13 mouse cellular contexts compared by ENCODE assay signal in the genomic region with DNA sequence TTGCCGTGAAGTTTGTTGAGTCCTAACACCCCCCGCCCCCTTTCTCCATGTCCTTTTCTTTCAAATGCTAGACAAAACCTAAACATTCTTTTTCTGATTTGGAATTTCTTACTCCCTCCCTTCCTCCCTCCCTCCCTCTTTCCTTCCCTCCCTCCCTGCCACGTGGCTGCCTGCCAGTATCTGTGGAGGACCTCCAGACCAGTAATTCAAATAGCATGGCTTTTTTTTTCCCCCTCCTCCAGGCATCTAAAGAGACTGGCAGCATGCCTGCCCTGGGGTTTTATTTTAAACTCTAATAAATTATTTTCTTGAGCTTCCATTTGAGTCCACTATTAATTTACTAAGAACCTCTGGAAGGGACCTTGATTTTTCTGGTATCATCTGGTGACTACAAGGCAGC. TPM values are rescaled to one million over a fixed set of nuclear protein-coding genes. Genes with fewer than 3 reads are reported as not detected.
DNase-seq lines count a peak whose midpoint lies in the region; ATAC-seq and TF ChIP-seq lines count a peak whose summit lies in the region.
"Had no signal": no experiment of that assay in that cellular context is flagged by ENCODE, and none has a peak within 500 bp of the region (broad histone marks: within the 10 kb centered on the region; RNA-seq: fewer than 3 reads in every experiment).

No protein-coding gene starts in this region.

- H3K36me3 ChIP-seq in forebrain, embryonic 14.5 days (ENCODE audit: control insufficient read depth, insufficient read depth, low read length) = no peaks in the 10 kb centered on the region
- no peaks in the 10 kb centered on the region for H3K36me3 ChIP-seq in forebrain, embryonic 15.5 days
- no peaks in the 10 kb centered on the region for H3K36me3 ChIP-seq in kidney, embryonic 14.5 days (ENCODE audit: control insufficient read depth, insufficient read depth, low read length)
- H3K36me3 ChIP-seq: stomach, embryonic 15.5 days had no signal

- H3K9me3 ChIP-seq in forebrain, embryonic 14.5 days (replicated peaks; ENCODE audit: control insufficient read depth, low read length) = no peaks in the 10 kb centered on the region
- H3K9me3 ChIP-seq in forebrain, embryonic 15.5 days = no peaks in the 10 kb centered on the region
- H3K9me3 ChIP-seq in kidney, embryonic 14.5 days (ENCODE audit: control insufficient read depth, low read length) = no peaks in the 10 kb centered on the region
- H3K9me3 ChIP-seq: stomach, embryonic 15.5 days had no signal

- no peaks in the 10 kb centered on the region for H3K27me3 ChIP-seq in forebrain, embryonic 14.5 days (replicated peaks; ENCODE audit: control insufficient read depth, insufficient read depth, low read length)
- H3K27me3 ChIP-seq in forebrain, embryonic 15.5 days = no peaks in the 10 kb centered on the region
- H3K27me3 ChIP-seq in kidney, embryonic 14.5 days (ENCODE audit: control insufficient read depth, insufficient read depth, low read length) = no peaks in the 10 kb centered on the region
- H3K27me3 ChIP-seq: stomach, embryonic 15.5 days had no signal

- H3K4me2 ChIP-seq in forebrain, embryonic 14.5 days (ENCODE audit: low read length) = no peak overlapping the region
- no peak overlapping the region for H3K4me2 ChIP-seq in forebrain, embryonic 15.5 days (replicated peaks)
- no peak overlapping the region for H3K4me2 ChIP-seq in kidney, embryonic 14.5 days (replicated peaks; ENCODE audit: low read depth, low read length)
- H3K4me2 ChIP-seq: stomach, embryonic 15.5 days had no signal

- TF ChIP-seq POLR2A in lung, adult 2 months (IDR thresholded peaks at IDR 0.05; ENCODE audit: borderline replicate concordance, extremely low read depth, low read depth, low read length) = no peak

- no peak overlapping the region for H3K27ac ChIP-seq in forebrain, embryonic 14.5 days (ENCODE audit: low read depth, low read length)
- no peak overlapping the region for H3K27ac ChIP-seq in forebrain, embryonic 15.5 days (replicated peaks)
- H3K27ac ChIP-seq in kidney, embryonic 14.5 days (ENCODE audit: low read depth, low read length) = no peak overlapping the region
- H3K27ac ChIP-seq: stomach, embryonic 15.5 days had no signal

- TF ChIP-seq CTCF in lung, adult 2 months (IDR thresholded peaks at IDR 0.05; ENCODE audit: insufficient read depth, low read length) = no peak

- no peak overlapping the region for H3K9ac ChIP-seq in forebrain, embryonic 14.5 days (ENCODE audit: low read length)
- no peak overlapping the region for H3K9ac ChIP-seq in forebrain, embryonic 15.5 days (replicated peaks)
- no peak overlapping the region for H3K9ac ChIP-seq in kidney, embryonic 14.5 days (ENCODE audit: low read depth, low read length)
- H3K9ac ChIP-seq: stomach, embryonic 15.5 days had no signal

- DNase-seq in forebrain, embryonic 14.5 days (ENCODE audit: low spot score) = peak; percentile 67
- DNase-seq in lung, adult 18-20 months = peak; percentile 25 to 35
- no peak for DNase-seq in lung, adult 2 months
- DNase-seq in lung, postnatal 36 days = peak; percentile 34
- DNase-seq in layer of hippocampus, postnatal 10 days (ENCODE audit: low spot score in 2 of 2) = no peak
- DNase-seq in frontal cortex, postnatal 36 days (ENCODE audit: low spot score in 2 of 2) = no peak
- DNase-seq: layer of hippocampus, adult 9-11 months had no signal

- 42% methylated on average over 3 of the region's 3 CpGs for WGBS in forebrain, embryonic 14.5 days
- WGBS in forebrain, embryonic 15.5 days = 36% methylated on average over 3 of the region's 3 CpGs
- WGBS in lung, adult 2 months = 29% methylated on average over 3 of the region's 3 CpGs
- 44% methylated on average over 3 of the region's 3 CpGs for WGBS in kidney, embryonic 14.5 days

- no peak overlapping the region for H3K4me3 ChIP-seq in forebrain, embryonic 14.5 days (ENCODE audit: low read depth, low read length)
- no peak overlapping the region for H3K4me3 ChIP-seq in forebrain, embryonic 15.5 days
- no peak overlapping the region for H3K4me3 ChIP-seq in lung, adult 2 months (replicated peaks; ENCODE audit: extremely low read depth, low read depth, low read length)
- H3K4me3 ChIP-seq in kidney, embryonic 14.5 days (ENCODE audit: low read length) = no peak overlapping the region
- H3K4me3 ChIP-seq: stomach, embryonic 15.5 days had no signal

- no peaks in the 10 kb centered on the region for H3K4me1 ChIP-seq in forebrain, embryonic 14.5 days (ENCODE audit: control insufficient read depth, insufficient read depth, low read length)
- no peaks in the 10 kb centered on the region for H3K4me1 ChIP-seq in forebrain, embryonic 15.5 days
- H3K4me1 ChIP-seq in lung, adult 2 months (ENCODE audit: control insufficient read depth, insufficient read depth, low read length) = no peaks in the 10 kb centered on the region
- no peaks in the 10 kb centered on the region for H3K4me1 ChIP-seq in kidney, embryonic 14.5 days (ENCODE audit: control insufficient read depth, insufficient read depth, low read length)
- H3K4me1 ChIP-seq: stomach, embryonic 15.5 days had no signal

- ATAC-seq in forebrain, embryonic 14.5 days = no peak
- ATAC-seq in forebrain, embryonic 15.5 days (replicated peaks) = no peak
- ATAC-seq in kidney, embryonic 14.5 days (ENCODE audit: low FRiP score, low TSS enrichment) = peak; percentile 63; the same call in 1 of the 2 replicates
- ATAC-seq: activated CD4-positive, CD25-positive, alpha-beta regulatory T cell, adult 4 months had no signal

RNA-seq across cellular contexts. Expression of gene Tm4sf4, which starts 20.6 kb away (rescaled TPM):
- polyA plus RNA-seq in forebrain, embryonic 14.5 days (2014; fragmentation: Nextera tagmentation; extraction: Ambion mirVana) = 0.11 TPM in 1 of 2 replicates, not detected in the other
- 0.11 TPM in 1 of 2 replicates, not detected in the other for polyA plus RNA-seq in forebrain, embryonic 15.5 days (2015; fragmentation: Nextera tagmentation; extraction: Ambion mirVana)
- polyA plus RNA-seq in lung, adult 2 months (2012; rRNA removed) = 0.07 TPM in 1 of 2 replicates, not detected in the other
- polyA plus RNA-seq in kidney, embryonic 14.5 days (2014; fragmentation: Nextera tagmentation; extraction: Ambion mirVana) = 0.21 and 0.51 TPM in 2 replicates
- not detected for total RNA-seq in layer of hippocampus, postnatal 10 days (2021)
- polyA plus RNA-seq: activated CD4-positive, CD25-positive, alpha-beta regulatory T cell, adult 4 months; cortical plate, adult 2 months; frontal cortex, adult 2 months had no signal

Comparison
In these comparisons a context has a peak if more than half of its experiments do, and no peak if none do; other contexts are left out.
1. DNase-seq: peak in forebrain, embryonic 14.5 days (single experiment), lung, adult 18-20 months (2 of 2) and lung, postnatal 36 days (single experiment); none in lung, adult 2 months (single experiment), layer of hippocampus, postnatal 10 days (0 of 2) and frontal cortex, postnatal 36 days (0 of 2).